Mouse (Mus musculus): ENCODE measurements at regions not wholly inside any gene's neighbourhood (a gene's known extent, or its start where the extent isn't known, plus 50 kb on each side); places are given as distances from the start of the nearest gene placed in this dataset.

GRCm38 (mm10) chr7:115308377-115308776 lies 564.9 kb downstream of the Insc start:
- H3K36me3 ChIP-seq (ENCODE audit: control insufficient read depth, insufficient read depth, low read length): no peaks in the 10 kb centered on the region
- TF ChIP-seq CTCF (IDR thresholded peaks at IDR 0.05; ENCODE audit: extremely low read depth, insufficient read depth, insufficient read length, insufficient replicate concordance) (no peak), POLR2A (IDR thresholded peaks at IDR 0.05; ENCODE audit: low read depth, low read length) (no peak)
- no peak overlapping the region for H3K27ac ChIP-seq (ENCODE audit: insufficient read depth, low read length)
- 82% methylated on average over 4 of the region's 4 CpGs for WGBS
- H3K4me3 ChIP-seq (ENCODE audit: extremely low read depth, insufficient read depth, insufficient read length): no peak overlapping the region
- no peaks in the 10 kb centered on the region for H3K27me3 ChIP-seq (ENCODE audit: control insufficient read depth, insufficient read depth, low read length)
- DNase-seq (ENCODE audit: low read depth in 1 of 2, low spot score in 2 of 2): no peak
- no peaks in the 10 kb centered on the region for H3K4me1 ChIP-seq (ENCODE audit: control insufficient read depth, insufficient read depth, insufficient read length)

- H3K36me3 ChIP-seq (ENCODE audit: control insufficient read depth, insufficient read depth, low read length): no peaks in the 10 kb centered on the region
- no peak for DNase-seq (ENCODE audit: low read depth in 1 of 2, low spot score in 2 of 2)
- no peak for TF ChIP-seq CTCF (IDR thresholded peaks at IDR 0.05; ENCODE audit: extremely low read depth, insufficient read depth, insufficient read length, insufficient replicate concordance)
- no peak overlapping the region for H3K27ac ChIP-seq (ENCODE audit: insufficient read depth, low read length)
- WGBS: 73% methylated on average over 5 of the region's 5 CpGs
- H3K4me3 ChIP-seq (ENCODE audit: extremely low read depth, insufficient read depth, insufficient read length): no peak overlapping the region
- no peaks in the 10 kb centered on the region for H3K27me3 ChIP-seq (ENCODE audit: control insufficient read depth, insufficient read depth, low read length)
- H3K4me1 ChIP-seq (ENCODE audit: control insufficient read depth, insufficient read depth, insufficient read length): no peaks in the 10 kb centered on the region
Measured at GRCm38 (mm10) chr7:115310400-115311225, 567.1 kb downstream of the Insc start.

GRCm38 (mm10) chr7:115319504-115319903 lies 576.0 kb downstream of the Insc start:
- Histone ChIP-seq H3K4me1 (ENCODE audit: control insufficient read depth, insufficient read depth, insufficient read length) (no peaks in the 10 kb centered on the region), H3K36me3 (ENCODE audit: control insufficient read depth, insufficient read depth, low read length) (no peaks in the 10 kb centered on the region), H3K4me3 (ENCODE audit: extremely low read depth, insufficient read depth, insufficient read length) (no peak overlapping the region), H3K27me3 (ENCODE audit: control insufficient read depth, insufficient read depth, low read length) (no peaks in the 10 kb centered on the region), H3K27ac (ENCODE audit: insufficient read depth, low read length) (no peak overlapping the region)
- TF ChIP-seq CTCF (IDR thresholded peaks at IDR 0.05; ENCODE audit: extremely low read depth, insufficient read depth, insufficient read length, insufficient replicate concordance): no peak
- TF ChIP-seq POLR2A (IDR thresholded peaks at IDR 0.05; ENCODE audit: low read depth, low read length): no peak
- WGBS: 96% methylated on average over 4 of the region's 4 CpGs
- DNase-seq (ENCODE audit: low read depth in 1 of 2, low spot score in 2 of 2): no peak

- no peak for DNase-seq (ENCODE audit: low read depth in 1 of 2, low spot score in 2 of 2)
- Histone ChIP-seq H3K36me3 (ENCODE audit: control insufficient read depth, insufficient read depth, low read length) (no peaks in the 10 kb centered on the region), H3K27me3 (ENCODE audit: control insufficient read depth, insufficient read depth, low read length) (no peaks in the 10 kb centered on the region), H3K27ac (ENCODE audit: insufficient read depth, low read length) (no peak overlapping the region), H3K4me3 (ENCODE audit: extremely low read depth, insufficient read depth, insufficient read length) (no peak overlapping the region), H3K4me1 (ENCODE audit: control insufficient read depth, insufficient read depth, insufficient read length) (no peaks in the 10 kb centered on the region)
- WGBS: 85% methylated on average over 5 of the region's 5 CpGs
- TF ChIP-seq POLR2A (IDR thresholded peaks at IDR 0.05; ENCODE audit: low read depth, low read length) (no peak), CTCF (IDR thresholded peaks at IDR 0.05; ENCODE audit: extremely low read depth, insufficient read depth, insufficient read length, insufficient replicate concordance) (no peak)
Measured at GRCm38 (mm10) chr7:115322989-115323388, 579.5 kb downstream of the Insc start.

GRCm38 (mm10) chr7:115328300-115328699 lies 584.8 kb downstream of the Insc start:
- no peak overlapping the region for H3K27ac ChIP-seq (ENCODE audit: insufficient read depth, low read length)
- 78% methylated on average over 3 of the region's 3 CpGs for WGBS
- H3K4me1 ChIP-seq (ENCODE audit: control insufficient read depth, insufficient read depth, insufficient read length): no peaks in the 10 kb centered on the region
- H3K36me3 ChIP-seq (ENCODE audit: control insufficient read depth, insufficient read depth, low read length): no peaks in the 10 kb centered on the region
- no peak for DNase-seq (ENCODE audit: low read depth in 1 of 2, low spot score in 2 of 2)
- no peak overlapping the region for H3K4me3 ChIP-seq (ENCODE audit: extremely low read depth, insufficient read depth, insufficient read length)
- TF ChIP-seq POLR2A (IDR thresholded peaks at IDR 0.05; ENCODE audit: low read depth, low read length): no peak
- TF ChIP-seq CTCF (IDR thresholded peaks at IDR 0.05; ENCODE audit: extremely low read depth, insufficient read depth, insufficient read length, insufficient replicate concordance): no peak
- no peaks in the 10 kb centered on the region for H3K27me3 ChIP-seq (ENCODE audit: control insufficient read depth, insufficient read depth, low read length)

- no peak for TF ChIP-seq POLR2A (IDR thresholded peaks at IDR 0.05; ENCODE audit: low read depth, low read length)
- TF ChIP-seq CTCF (IDR thresholded peaks at IDR 0.05; ENCODE audit: extremely low read depth, insufficient read depth, insufficient read length, insufficient replicate concordance): no peak
- Histone ChIP-seq H3K27me3 (ENCODE audit: control insufficient read depth, insufficient read depth, low read length) (no peaks in the 10 kb centered on the region), H3K36me3 (ENCODE audit: control insufficient read depth, insufficient read depth, low read length) (no peaks in the 10 kb centered on the region), H3K27ac (ENCODE audit: insufficient read depth, low read length) (no peak overlapping the region), H3K4me3 (ENCODE audit: extremely low read depth, insufficient read depth, insufficient read length) (no peak overlapping the region), H3K4me1 (ENCODE audit: control insufficient read depth, insufficient read depth, insufficient read length) (no peaks in the 10 kb centered on the region)
- DNase-seq (ENCODE audit: low read depth in 1 of 2, low spot score in 2 of 2): no peak
- 55% methylated on average over 1 of the region's 1 CpGs for WGBS
Measured at GRCm38 (mm10) chr7:115331698-115332097, 588.2 kb downstream of the Insc start.

- 48% methylated on average over 1 of the region's 1 CpGs for WGBS
- no peaks in the 10 kb centered on the region for H3K4me1 ChIP-seq (ENCODE audit: control insufficient read depth, insufficient read depth, insufficient read length)
- H3K27me3 ChIP-seq (ENCODE audit: control insufficient read depth, insufficient read depth, low read length): no peaks in the 10 kb centered on the region
- no peaks in the 10 kb centered on the region for H3K36me3 ChIP-seq (ENCODE audit: control insufficient read depth, insufficient read depth, low read length)
- TF ChIP-seq CTCF (IDR thresholded peaks at IDR 0.05; ENCODE audit: extremely low read depth, insufficient read depth, insufficient read length, insufficient replicate concordance) (no peak), POLR2A (IDR thresholded peaks at IDR 0.05; ENCODE audit: low read depth, low read length) (no peak)
- no peak overlapping the region for H3K4me3 ChIP-seq (ENCODE audit: extremely low read depth, insufficient read depth, insufficient read length)
- DNase-seq (ENCODE audit: low read depth in 1 of 2, low spot score in 2 of 2): no peak
- no peak overlapping the region for H3K27ac ChIP-seq (ENCODE audit: insufficient read depth, low read length)
Measured at GRCm38 (mm10) chr7:115333046-115333577, 589.6 kb downstream of the Insc start.
